Mouse (Mus musculus) effector memory CD4-positive, alpha-beta T cell, adult 5 months (primary cell): ENCODE results near the gene Krtap24-1. TPM values are rescaled to one million over a fixed set of nuclear protein-coding genes. Genes with fewer than 3 reads are reported as not detected.

Source experiments
- polyA plus RNA-seq: library from polyadenylated mRNA; unstranded; fragments of 100-300 nt; shearing (Covaris generic); gene quantifications from one replicate; pipeline ENCODE4 v1.2.1, GENCODE M21; 2017

The Krtap24-1 gene
- polyA plus RNA-seq, result not detected

DNA sequence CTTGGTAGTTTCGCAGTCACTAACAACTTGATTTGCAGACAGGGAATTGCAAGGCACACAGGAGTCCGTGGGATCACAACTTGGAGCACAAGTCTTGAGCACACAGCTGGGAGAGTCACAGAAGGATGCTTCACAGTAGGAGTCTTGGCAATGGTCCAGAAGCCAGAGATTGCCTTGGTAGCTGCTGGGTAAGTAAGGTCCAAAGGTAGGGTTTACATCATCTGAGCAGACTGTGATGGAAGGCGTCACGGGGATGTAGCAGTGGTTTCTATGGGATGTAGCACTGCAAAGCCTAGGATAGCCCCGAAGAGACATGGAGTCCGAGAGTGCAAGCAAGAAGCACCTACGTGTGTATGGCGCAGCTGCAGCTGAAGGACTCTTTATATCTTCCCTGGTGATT, at the start of gene Krtap24-1:
Gene Krtap24-1, minus strand, starts transcription at position 358 of the 400 bp plus-strand sequence.

DNA sequence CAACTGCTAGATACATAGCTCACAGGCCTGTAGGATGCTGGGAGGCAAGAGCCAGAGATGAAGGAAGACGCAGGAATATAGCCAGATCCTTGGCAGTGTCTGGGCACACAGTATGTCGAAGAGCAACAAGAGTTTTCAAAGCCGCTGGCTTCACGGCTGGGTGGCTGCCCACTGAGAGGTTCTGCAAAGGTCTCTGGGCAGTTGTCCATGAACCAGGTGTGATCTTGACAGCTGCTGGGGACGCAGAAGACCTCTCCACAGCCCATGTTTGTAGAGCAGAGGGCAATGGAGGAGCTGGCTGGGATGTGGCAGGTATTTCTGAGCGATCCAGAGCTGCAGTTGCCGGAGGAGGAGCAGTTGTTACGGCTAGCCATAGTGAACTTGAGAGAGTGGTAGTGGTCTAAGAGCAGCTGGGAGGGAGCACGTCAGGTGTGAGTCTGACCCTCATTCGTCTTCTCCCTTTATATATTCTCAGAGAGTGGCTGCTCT, 35.3 kb upstream of the Krtap24-1 start, which contains the start of gene Krtap26-1:
Gene Krtap26-1, minus strand, starts transcription at position 439 of the 489 bp plus-strand sequence.

DNA sequence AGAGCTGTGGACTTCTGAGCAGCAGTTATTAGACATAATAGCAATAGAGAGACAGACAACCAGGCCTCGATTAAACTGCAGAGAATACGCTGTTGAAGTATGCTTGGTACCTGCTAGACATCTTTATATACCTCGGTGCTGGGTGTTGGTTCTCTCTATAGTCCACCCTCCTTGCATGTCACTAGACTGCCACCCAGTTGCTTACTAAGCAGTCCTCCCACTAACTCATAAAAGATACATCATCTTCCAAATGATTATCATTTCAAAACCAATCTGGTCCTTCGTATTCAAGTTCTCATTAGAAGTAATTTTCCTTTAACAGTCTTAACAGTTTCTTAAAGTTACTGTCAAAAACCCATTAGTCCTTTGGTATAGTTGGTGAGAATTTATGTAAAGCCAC, 15.5 kb upstream of the Krtap24-1 start, which contains the start of gene 2310079G19Rik:
Gene 2310079G19Rik, minus strand, starts transcription at position 101 of the 400 bp plus-strand sequence.

GRCm38 (mm10) chr16:88563045-88563913, 48.8 kb downstream of the Krtap24-1 start, which contains the start of gene Cldn8:
Gene Cldn8 (minus strand): TSS chr16:88563183.

Other genes with a start within 250 kb of the Krtap24-1 start
- not detected for gene Cldn17, start 105.3 kb downstream of the Krtap24-1 start, polyA plus RNA-seq
- gene Cldn8, start 49.1 kb downstream of the Krtap24-1 start, polyA plus RNA-seq, result 0.16 TPM
- gene 2310079G19Rik, start 15.4 kb upstream of the Krtap24-1 start, polyA plus RNA-seq, result not detected
- not detected for gene Krtap26-1, start 35.5 kb upstream of the Krtap24-1 start, polyA plus RNA-seq
- not detected for gene Krtap27-1, start 59.4 kb upstream of the Krtap24-1 start, polyA plus RNA-seq
- not detected for gene 2310061N02Rik, start 95.7 kb upstream of the Krtap24-1 start, polyA plus RNA-seq
- gene Krtap13-1, start 116.6 kb upstream of the Krtap24-1 start, polyA plus RNA-seq, result not detected
- gene Krtap13, start 139.4 kb upstream of the Krtap24-1 start, polyA plus RNA-seq, result not detected
- gene 2310034C09Rik, start 146.6 kb upstream of the Krtap24-1 start, polyA plus RNA-seq, result not detected
- gene 2310057N15Rik, start 161.9 kb upstream of the Krtap24-1 start, polyA plus RNA-seq, result not detected
- gene Gm5965, start 165.6 kb upstream of the Krtap24-1 start, polyA plus RNA-seq, result not detected
- not detected for gene Gm20741, start 199.9 kb upstream of the Krtap24-1 start, polyA plus RNA-seq
- gene Krtap15, start 207.9 kb upstream of the Krtap24-1 start, polyA plus RNA-seq, result not detected
- not detected for gene Krtap14, start 213.9 kb upstream of the Krtap24-1 start, polyA plus RNA-seq